Mouse (Mus musculus) kidney, adult 2 months (tissue): ENCODE measurements around the gene Zbtb9.

Source experiments
- CTCF ChIP-seq: fragments of 200-500 bp; conservative IDR thresholded peaks from 2 replicates; pipeline ENCODE4 v1.5.1; 2011; ENCODE audit warnings: low read depth, mild to moderate bottlenecking, control low read depth, low read length, moderate library complexity, mixed read lengths; ENCODE audit not compliant: insufficient read depth, insufficient read length
- POLR2A ChIP-seq: fragments of 200-500 bp; IDR thresholded peaks from one replicate; pipeline ENCODE4 v1.6.1; 2011; ENCODE audit warnings: low read depth, low read length, control low read depth

DNA sequence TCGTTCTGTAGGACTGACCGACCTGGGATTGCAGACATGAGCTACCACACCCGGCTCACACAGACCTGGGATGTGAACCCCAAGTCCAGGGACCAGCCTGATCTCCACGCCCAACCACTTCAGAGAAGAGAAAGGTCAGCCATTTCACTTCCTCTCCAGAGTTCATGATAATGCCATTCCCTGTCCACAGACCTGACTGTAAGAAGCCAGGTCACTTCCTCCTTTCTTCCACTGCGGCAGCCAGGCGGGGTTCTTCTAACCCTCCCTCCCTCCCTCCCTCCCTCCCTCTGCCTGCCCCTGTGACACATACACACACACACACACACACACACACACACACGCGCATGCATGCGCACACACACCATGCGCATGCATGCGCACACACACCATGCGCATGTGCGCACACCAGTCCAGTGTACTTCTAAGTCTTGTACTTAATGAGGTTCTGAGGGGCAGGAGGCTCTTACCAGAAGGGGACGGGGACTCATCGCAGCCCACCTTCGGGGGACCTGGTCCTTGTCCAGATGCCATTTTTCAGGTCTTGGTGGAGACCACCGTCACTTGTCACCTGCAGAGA, 52.4 kb downstream of the Zbtb9 start:
- no peak for TF ChIP-seq CTCF
- TF ChIP-seq POLR2A, result no peak
